Mouse (Mus musculus) megakaryocyte, embryonic 14.5 days (primary cell): Measurements from ENCODE around the gene Lhx9.
"Not testable (repeated sequence)": the region's sequence is repeated elsewhere in the genome, so short reads cannot be mapped to it uniquely, and the experiment has no call there.

Source experiments
- FLI1 ChIP-seq: IDR thresholded peaks from 2 replicates; pipeline ENCODE4 v1.6.1; 2012; ENCODE audit warnings: low read length, inconsistent platforms, mixed read lengths
- GATA1 ChIP-seq: IDR thresholded peaks from 3 replicates; pipeline ENCODE4 v1.6.1; 2012; ENCODE audit warnings: mixed read lengths, low read length, inconsistent platforms, borderline replicate concordance

- not testable (repeated sequence) for TF ChIP-seq GATA1, FLI1
Measured at GRCm38 (mm10) chr1:138856101-138856950, 7.9 kb upstream of the Lhx9 start, which contains the start of gene 2310009B15Rik.
